Mouse (Mus musculus) ES-Bruce4 (cell line): ENCODE data around the gene 1700011L22Rik.

ENCODE experiments used
- CTCF ChIP-seq: IDR thresholded peaks from one replicate; pipeline ENCODE4 v1.8.1; 2011; ENCODE audit warnings: low read depth, low read length
- POLR2A ChIP-seq: IDR thresholded peaks from one replicate; pipeline ENCODE4 v1.8.1; 2011; ENCODE audit warnings: low read length; ENCODE audit not compliant: insufficient read depth

DNA sequence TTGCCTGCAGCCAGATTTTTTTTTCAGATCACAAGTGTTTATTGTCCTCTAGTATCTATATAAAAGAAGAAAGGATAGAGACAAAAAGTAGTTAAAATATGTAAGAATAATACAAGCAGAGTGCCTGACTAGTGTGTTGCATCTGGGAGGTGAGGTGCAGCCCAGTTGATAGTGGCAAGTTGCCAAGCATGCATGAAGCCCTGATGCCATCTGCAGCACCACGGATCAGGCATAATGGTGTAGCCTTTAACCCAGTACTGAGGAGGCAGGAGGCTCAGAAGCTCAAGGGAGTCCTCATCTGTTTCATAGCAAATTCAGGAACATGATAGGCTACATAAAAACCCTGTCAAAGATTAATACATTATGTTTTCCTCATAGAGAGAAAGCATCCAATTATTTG, 84.0 kb downstream of the 1700011L22Rik start:
- TF ChIP-seq CTCF = no peak
- TF ChIP-seq POLR2A = no peak
